Mouse (Mus musculus) hindbrain, embryonic 14.5 days (tissue): ENCODE measurements around the gene Usp49. TPM values are rescaled to one million over a fixed set of nuclear protein-coding genes. Genes with fewer than 3 reads are reported as not detected.

ENCODE experiments used
- ATAC-seq: fragments of 200-750 bp; cut with Nextera tagmentation; 2 replicates; pipeline ENCODE4 v1.8.0; 2017; ENCODE audit warnings: moderate number of reproducible peaks, mild to moderate bottlenecking, moderate TSS enrichment, moderate library complexity; ENCODE audit not compliant: low FRiP score
- DNase-seq: peaks from one replicate; pipeline ENCODE4 v3.0.0-alpha.2; 2015; ENCODE audit warnings: low spot score
- H3K27ac ChIP-seq: fragments of 300-500 bp; sonication (generic); 2 replicates; pipeline ENCODE4 v1.5.1; 2014; ENCODE audit warnings: mild to moderate bottlenecking, moderate library complexity
- H3K27me3 ChIP-seq: fragments of 300-500 bp; sonication (generic); 2 replicates; pipeline ENCODE4 v1.6.1; 2014; ENCODE audit warnings: mild to moderate bottlenecking, low read length, mixed read lengths; ENCODE audit not compliant: control insufficient read depth, insufficient read depth
- H3K36me3 ChIP-seq: fragments of 300-500 bp; sonication (generic); replicated peaks from 2 replicates; pipeline ENCODE4 v1.6.1; 2014; ENCODE audit not compliant: control insufficient read depth, insufficient read depth
- H3K4me1 ChIP-seq: fragments of 300-500 bp; sonication (generic); replicated peaks from 2 replicates; pipeline ENCODE4 v1.6.1; 2014; ENCODE audit warnings: antibody characterized with exemption, low read length, mixed read lengths; ENCODE audit not compliant: control insufficient read depth, insufficient read depth
- H3K4me2 ChIP-seq: fragments of 300-500 bp; sonication (generic); replicated peaks from 2 replicates; pipeline ENCODE4 v1.6.1; 2014; ENCODE audit warnings: mild to moderate bottlenecking, moderate library complexity
- H3K4me3 ChIP-seq: fragments of 300-500 bp; sonication (generic); replicated peaks from 2 replicates; pipeline ENCODE4 v1.5.1; 2014; ENCODE audit warnings: mild to moderate bottlenecking, low read length
- H3K9ac ChIP-seq: fragments of 300-500 bp; sonication (generic); 2 replicates; pipeline ENCODE4 v1.6.1; 2014
- H3K9me3 ChIP-seq: fragments of 300-500 bp; sonication (generic); 2 replicates; pipeline ENCODE4 v1.6.1; 2016; ENCODE audit warnings: low read length; ENCODE audit not compliant: control insufficient read depth
- WGBS: fragments of 180-500 bp; shearing (Covaris S2); extraction: QIAGEN DNeasy Blood & Tissue Kit; methylation state at CpG from one replicate; pipeline ENCODE4 v1.1.7; 2014; 5-methylcytosine and 5-hydroxymethylcytosine counted together
- polyA plus RNA-seq: library from polyadenylated mRNA; unstranded; fragments of >200 nt; fragmentation: Nextera tagmentation; extraction: Ambion mirVana; gene quantifications from 2 replicates; pipeline ENCODE4 v1.2.1, GENCODE M21; 2014

The Usp49 gene
- polyA plus RNA-seq, 1 experiment from 2014 or later: 7.6 TPM

GRCm38 (mm10) chr17:47658741-47659243 lies 28.3 kb downstream of the Usp49 start:
- Histone ChIP-seq H3K27me3 (no peaks in the 10 kb centered on the region), H3K9ac (no peak overlapping the region), H3K9me3 (no peaks in the 10 kb centered on the region), H3K27ac (no peak overlapping the region), H3K4me1 (no peaks in the 10 kb centered on the region), H3K36me3 (peaks cover 13% of the 10 kb centered on the region; the same call in 1 of the 2 replicates), H3K4me3 (no peak overlapping the region), H3K4me2 (no peak overlapping the region)
- DNase-seq (no peak), ATAC-seq (no peak)
- 85% methylated on average over 3 of the region's 3 CpGs for WGBS

- Histone ChIP-seq H3K4me2 (no peak overlapping the region), H3K9ac (no peak overlapping the region), H3K27me3 (no peaks in the 10 kb centered on the region), H3K9me3 (no peaks in the 10 kb centered on the region), H3K4me1 (no peaks in the 10 kb centered on the region), H3K36me3 (0 out of 2 replicates have a peak, but pooled peaks cover 4% of the 10 kb centered on the region), H3K27ac (no peak overlapping the region), H3K4me3 (no peak overlapping the region)
- WGBS: 26% methylated on average over 9 of the region's 9 CpGs
- DNase-seq (no peak), ATAC-seq (no peak)
These were observed 32.7 kb downstream of the Usp49 start for GRCm38 (mm10) chr17:47663009-47663713.

- Histone ChIP-seq H3K36me3 (0 out of 2 replicates have a peak, but pooled peaks cover 1% of the 10 kb centered on the region), H3K4me2 (no peak overlapping the region), H3K9ac (no peak overlapping the region), H3K27ac (no peak overlapping the region), H3K9me3 (no peaks in the 10 kb centered on the region), H3K4me3 (no peak overlapping the region), H3K4me1 (peaks cover 6% of the 10 kb centered on the region), H3K27me3 (no peaks in the 10 kb centered on the region)
- 83% methylated on average over 7 of the region's 7 CpGs for WGBS
- DNase-seq (no peak), ATAC-seq (no peak)
These were observed 34.0 kb downstream of the Usp49 start for GRCm38 (mm10) chr17:47664474-47664873.

- 0 out of 2 replicates have a peak, but pooled peaks cover 5% of the 10 kb centered on the region for H3K27me3 ChIP-seq
- no peak for ATAC-seq
- no peaks in the 10 kb centered on the region; the same call in 1 of the 2 replicates for H3K36me3 ChIP-seq
- no peak for DNase-seq
- H3K9ac ChIP-seq: no peak overlapping the region
- no peaks in the 10 kb centered on the region for H3K9me3 ChIP-seq
- H3K27ac ChIP-seq: no peak overlapping the region
- WGBS: 44% methylated on average over 4 of the region's 4 CpGs
- no peak overlapping the region for H3K4me2 ChIP-seq
- no peak overlapping the region for H3K4me3 ChIP-seq
- H3K4me1 ChIP-seq: peaks cover 13% of the 10 kb centered on the region
These were observed 38.7 kb downstream of the Usp49 start for GRCm38 (mm10) chr17:47669166-47669565.

GRCm38 (mm10) chr17:47671988-47672310 lies 41.5 kb downstream of the Usp49 start:
- 15% methylated on average over 14 of the region's 14 CpGs for WGBS

GRCm38 (mm10) chr17:47672311-47673111 lies 42.0 kb downstream of the Usp49 start:
- Histone ChIP-seq H3K4me2 (peak overlapping the region; percentile 68), H3K9ac (peak overlapping the region; percentile 45; the same call in 1 of the 2 replicates), H3K36me3 (peaks cover 19% of the 10 kb centered on the region), H3K9me3 (no peaks in the 10 kb centered on the region), H3K27ac (no peak overlapping the region), H3K4me1 (peaks cover 13% of the 10 kb centered on the region), H3K4me3 (peak overlapping the region; percentile 27), H3K27me3 (0 out of 2 replicates have a peak, but pooled peaks cover 5% of the 10 kb centered on the region)
- WGBS: 4% methylated on average over 68 of the region's 68 CpGs
- ATAC-seq (peak; percentile 57), DNase-seq (peak; percentile 64)

More at GRCm38 (mm10) chr17:47671988-47672310, 41.5 kb downstream of the Usp49 start:
- ATAC-seq: peak; percentile 46
- Histone ChIP-seq H3K4me1 (peaks cover 13% of the 10 kb centered on the region), H3K4me3 (peak overlapping the region; percentile 27), H3K27me3 (0 out of 2 replicates have a peak, but pooled peaks cover 5% of the 10 kb centered on the region), H3K9me3 (no peaks in the 10 kb centered on the region), H3K36me3 (peaks cover 14% of the 10 kb centered on the region), H3K27ac (no peak overlapping the region), H3K9ac (peak overlapping the region; percentile 45; the same call in 1 of the 2 replicates), H3K4me2 (peak overlapping the region; percentile 68)
- DNase-seq: no peak

- 18% methylated on average over 9 of the region's 9 CpGs for WGBS
- H3K4me1 ChIP-seq: peaks cover 6% of the 10 kb centered on the region; the same call in 1 of the 2 replicates
- H3K9me3 ChIP-seq: no peaks in the 10 kb centered on the region
- no peak for ATAC-seq
- no peak overlapping the region for H3K9ac ChIP-seq
- DNase-seq: peak; percentile 93
- no peak overlapping the region for H3K4me2 ChIP-seq
- H3K27me3 ChIP-seq: 0 out of 2 replicates have a peak, but pooled peaks cover 5% of the 10 kb centered on the region
- no peak overlapping the region for H3K27ac ChIP-seq
- no peak overlapping the region for H3K4me3 ChIP-seq
- peaks cover 58% of the 10 kb centered on the region for H3K36me3 ChIP-seq
These were observed 46.1 kb downstream of the Usp49 start for GRCm38 (mm10) chr17:47676581-47676980.

- no peaks in the 10 kb centered on the region for H3K9me3 ChIP-seq
- no peaks in the 10 kb centered on the region for H3K4me1 ChIP-seq
- H3K4me2 ChIP-seq: no peak overlapping the region
- no peak for DNase-seq
- no peak for ATAC-seq
- H3K27ac ChIP-seq: no peak overlapping the region
- peaks cover 75% of the 10 kb centered on the region for H3K36me3 ChIP-seq
- 95% methylated on average over 5 of the region's 5 CpGs for WGBS
- H3K27me3 ChIP-seq: no peaks in the 10 kb centered on the region
- no peak overlapping the region for H3K4me3 ChIP-seq
- H3K9ac ChIP-seq: no peak overlapping the region
These were observed 47.7 kb downstream of the Usp49 start for GRCm38 (mm10) chr17:47678238-47678637.

- 88% methylated on average over 5 of the region's 5 CpGs for WGBS
These were observed 48.2 kb downstream of the Usp49 start for GRCm38 (mm10) chr17:47678702-47679101.

More at GRCm38 (mm10) chr17:47678702-47679101, 48.2 kb downstream of the Usp49 start:
- ATAC-seq (no peak), DNase-seq (no peak)
- no peak overlapping the region for H3K4me2 ChIP-seq
- no peaks in the 10 kb centered on the region for H3K27me3 ChIP-seq
- H3K27ac ChIP-seq: no peak overlapping the region
- H3K36me3 ChIP-seq: peaks cover 79% of the 10 kb centered on the region
- no peak overlapping the region for H3K9ac ChIP-seq
- no peaks in the 10 kb centered on the region for H3K4me1 ChIP-seq
- no peaks in the 10 kb centered on the region for H3K9me3 ChIP-seq
- H3K4me3 ChIP-seq: no peak overlapping the region
